Mouse (Mus musculus) adrenal gland, postnatal 0 days (tissue): ENCODE results near the gene Olfr164. TPM values are rescaled to one million over a fixed set of nuclear protein-coding genes. Genes with fewer than 3 reads are reported as not detected.

Source experiments
- microRNA-seq: library from miRNA; unstranded; fragments of <30 nt; microRNA quantifications from one replicate; pipeline ENCODE4, GENCODE M21; 2016; ENCODE audit warnings: borderline replicate concordance; ENCODE audit not compliant: insufficient number of aligned reads
- polyA plus RNA-seq: library from polyadenylated mRNA; unstranded; fragments of >200 nt; fragmentation: Nextera tagmentation; extraction: Ambion mirVana; gene quantifications from 2 replicates; pipeline ENCODE4 v1.2.1, GENCODE M21; 2015

Olfr164 gene
- polyA plus RNA-seq, result not detected in 2 replicates

GRCm38 (mm10) chr16:19313964-19314363, at the start of gene Olfr164:
Gene Olfr164 (minus strand): TSS chr16:19314064.

Small RNA genes lying within 50 kb of the gene (microRNA-seq; reads per million reads assigned to microRNA genes)
- not detected for gene Gm23612

Other genes with a start within 250 kb of the Olfr164 start
- not detected in 2 replicates for gene Olfr165, start 109.1 kb upstream of the Olfr164 start, polyA plus RNA-seq
- gene Olfr166, start 169.6 kb upstream of the Olfr164 start, polyA plus RNA-seq, result not detected in 2 replicates
- not detected in 2 replicates for gene Olfr167, start 208.2 kb upstream of the Olfr164 start, polyA plus RNA-seq
- gene Olfr168, start 221.5 kb upstream of the Olfr164 start, polyA plus RNA-seq, result not detected in 2 replicates